Mouse (Mus musculus) heart, embryonic 15.5 days (tissue): ENCODE measurements around the gene Retnlb. TPM values are rescaled to one million over a fixed set of nuclear protein-coding genes. Genes with fewer than 3 reads are reported as not detected.

Experiments
- ATAC-seq: fragments of 200-750 bp; cut with Nextera tagmentation; replicated peaks from 2 replicates; pipeline ENCODE4 v1.8.0; 2017; ENCODE audit warnings: low read depth, moderate TSS enrichment; ENCODE audit not compliant: insufficient number of reproducible peaks, insufficient read depth, low FRiP score
- H3K27ac ChIP-seq: fragments of 300-500 bp; sonication (generic); 2 replicates; pipeline ENCODE4 v1.5.1; 2015; ENCODE audit warnings: mild to moderate bottlenecking, inconsistent platforms
- H3K27me3 ChIP-seq: fragments of 300-500 bp; sonication (generic); 2 replicates; pipeline ENCODE4 v1.6.1; 2015; ENCODE audit warnings: inconsistent platforms
- H3K36me3 ChIP-seq: fragments of 300-500 bp; sonication (generic); 2 replicates; pipeline ENCODE4 v1.6.1; 2015; ENCODE audit warnings: mild to moderate bottlenecking, inconsistent platforms
- H3K4me1 ChIP-seq: fragments of 300-500 bp; sonication (generic); replicated peaks from 2 replicates; pipeline ENCODE4 v1.6.1; 2015; ENCODE audit warnings: inconsistent platforms
- H3K4me2 ChIP-seq: fragments of 300-500 bp; sonication (generic); 2 replicates; pipeline ENCODE4 v1.6.1; 2015; ENCODE audit warnings: inconsistent platforms, mild to moderate bottlenecking, moderate library complexity
- H3K4me3 ChIP-seq: fragments of 300-500 bp; sonication (generic); 2 replicates; pipeline ENCODE4 v1.5.1; 2015; ENCODE audit warnings: mild to moderate bottlenecking, inconsistent platforms
- H3K9ac ChIP-seq: fragments of 300-500 bp; sonication (generic); 2 replicates; pipeline ENCODE4 v1.6.1; 2015; ENCODE audit warnings: mild to moderate bottlenecking, inconsistent platforms
- H3K9me3 ChIP-seq: fragments of 300-500 bp; sonication (generic); replicated peaks from 2 replicates; pipeline ENCODE4 v1.6.1; 2016; ENCODE audit warnings: inconsistent platforms
- WGBS: fragments of 180-500 bp; shearing (Covaris S2); methylation state at CpG from one replicate; pipeline ENCODE4 v1.1.7; 2015; ENCODE audit warnings: mixed read lengths; 5-methylcytosine and 5-hydroxymethylcytosine counted together
- polyA plus RNA-seq: library from polyadenylated mRNA; unstranded; fragments of >200 nt; fragmentation: Nextera tagmentation; extraction: Ambion mirVana; gene quantifications from 2 replicates; pipeline ENCODE4 v1.2.1, GENCODE M21; 2015

Gene Retnlb
- polyA plus RNA-seq: not detected in 2 replicates

DNA sequence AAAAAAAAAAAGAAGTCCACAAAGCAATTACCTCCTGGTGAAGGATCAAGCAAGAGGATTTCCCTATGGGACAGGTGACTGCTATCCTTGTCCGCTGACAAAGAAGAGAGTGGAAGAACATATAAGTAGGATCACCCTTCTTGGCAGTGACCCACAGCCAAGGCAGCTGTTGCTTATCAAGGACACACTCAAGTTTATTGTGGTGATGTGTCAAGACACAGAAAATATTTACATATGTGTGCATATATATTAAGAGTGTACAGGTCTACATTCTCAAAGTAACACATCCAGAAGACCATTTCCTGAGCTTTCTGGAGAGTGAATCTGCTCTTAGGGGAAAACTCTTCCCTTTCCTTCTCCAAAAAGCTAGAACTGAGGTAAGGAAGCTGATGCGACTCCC, at the start of gene Retnlb:
Retnlb (plus strand) TSS at position 162 of the 400 bp plus-strand sequence.
- no peak for ATAC-seq
- H3K4me1 ChIP-seq: no peaks in the 10 kb centered on the region
- H3K4me2 ChIP-seq: no peak within 1 kb of the TSS
- H3K36me3 ChIP-seq: no peaks in the 10 kb centered on the region
- WGBS: 88% methylated on average over 2 of the region's 2 CpGs
- H3K4me3 ChIP-seq: no peak within 1 kb of the TSS
- no peaks in the 10 kb centered on the region for H3K27me3 ChIP-seq
- H3K27ac ChIP-seq: no peak within 1 kb of the TSS
- H3K9me3 ChIP-seq: no peaks in the 10 kb centered on the region
- H3K9ac ChIP-seq: no peak within 1 kb of the TSS

- Histone ChIP-seq H3K4me3 (no peak overlapping the region), H3K27me3 (no peaks in the 10 kb centered on the region), H3K36me3 (no peaks in the 10 kb centered on the region), H3K9ac (no peak overlapping the region), H3K4me1 (no peaks in the 10 kb centered on the region), H3K27ac (no peak overlapping the region), H3K9me3 (no peaks in the 10 kb centered on the region), H3K4me2 (no peak overlapping the region)
- WGBS: 85% methylated on average over 3 of the region's 3 CpGs
- ATAC-seq: no peak
Measured at GRCm38 (mm10) chr16:48769183-48769582, 47.5 kb upstream of the Retnlb start.

DNA sequence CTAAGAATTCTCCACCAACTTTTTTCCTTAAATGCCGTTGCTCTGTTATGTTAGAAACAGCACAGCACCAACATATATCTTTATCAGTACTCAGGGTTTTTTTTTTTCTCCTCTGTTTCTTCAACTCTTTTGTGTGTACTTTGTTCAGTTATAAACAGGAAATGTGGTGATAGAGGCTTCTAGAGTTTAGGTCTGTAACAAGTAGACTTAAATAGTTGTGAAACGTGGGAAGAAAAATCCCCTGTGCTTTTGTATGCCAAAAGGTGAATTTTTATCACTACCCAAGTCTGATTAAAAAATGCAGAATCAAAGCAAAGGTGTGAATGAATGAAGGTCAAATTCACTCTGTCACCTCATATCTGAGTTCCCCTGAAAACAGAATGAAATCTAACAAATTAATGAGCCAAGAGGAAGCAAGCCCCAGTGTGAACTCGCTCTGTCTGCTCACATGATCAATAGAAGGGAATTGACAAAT, 44.6 kb upstream of the Retnlb start, which contains the start of gene Trat1:
Trat1 (minus strand) TSS at position 51 of the 475 bp plus-strand sequence.
- no peak for ATAC-seq
- H3K4me2 ChIP-seq: no peak within 1 kb of the TSS
- H3K4me1 ChIP-seq: no peaks in the 10 kb centered on the region
- H3K4me3 ChIP-seq: no peak within 1 kb of the TSS
- H3K27me3 ChIP-seq: no peaks in the 10 kb centered on the region
- no peak within 1 kb of the TSS for H3K27ac ChIP-seq
- H3K9me3 ChIP-seq: no peaks in the 10 kb centered on the region
- no peak within 1 kb of the TSS for H3K9ac ChIP-seq
- H3K36me3 ChIP-seq: no peaks in the 10 kb centered on the region
- 53% methylated on average over 3 of the region's 3 CpGs for WGBS

- WGBS: 54% methylated on average over 2 of the region's 2 CpGs
- no peak for ATAC-seq
- no peak overlapping the region for H3K4me3 ChIP-seq
Measured at GRCm38 (mm10) chr16:48777254-48777653, 39.4 kb upstream of the Retnlb start.

DNA sequence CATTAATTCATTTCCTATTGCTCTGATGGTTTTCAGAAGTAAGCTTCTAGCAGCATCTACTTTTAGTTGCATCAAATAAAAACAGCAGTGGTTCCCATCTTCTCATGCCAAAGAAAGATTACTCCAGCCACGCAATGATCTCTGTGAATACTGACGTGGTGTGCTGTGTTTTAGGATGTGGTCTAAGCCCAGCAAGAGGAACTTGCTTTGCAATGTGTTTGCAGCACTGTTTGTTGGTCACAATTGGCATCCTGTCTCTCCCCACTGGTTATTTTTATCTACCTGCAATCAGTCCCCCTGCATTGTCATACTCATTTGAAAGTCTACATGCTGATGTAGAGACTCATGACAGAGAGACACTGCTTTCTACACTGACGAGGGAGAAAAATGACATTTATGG, 30.4 kb upstream of the Retnlb start:
- no peak overlapping the region for H3K27ac ChIP-seq
- no peak overlapping the region for H3K9ac ChIP-seq
- H3K27me3 ChIP-seq: no peaks in the 10 kb centered on the region
- H3K9me3 ChIP-seq: no peaks in the 10 kb centered on the region
- no peaks in the 10 kb centered on the region for H3K36me3 ChIP-seq
- ATAC-seq: no peak
- no peak overlapping the region for H3K4me2 ChIP-seq
- H3K4me1 ChIP-seq: no peaks in the 10 kb centered on the region
- WGBS: 58% methylated on average over 3 of the region's 3 CpGs
- no peak overlapping the region for H3K4me3 ChIP-seq

More at GRCm38 (mm10) chr16:48777254-48777653, 39.4 kb upstream of the Retnlb start:
- no peaks in the 10 kb centered on the region for H3K27me3 ChIP-seq
- H3K4me1 ChIP-seq: no peaks in the 10 kb centered on the region
- H3K9me3 ChIP-seq: no peaks in the 10 kb centered on the region
- no peak overlapping the region for H3K27ac ChIP-seq
- H3K4me2 ChIP-seq: no peak overlapping the region
- H3K36me3 ChIP-seq: no peaks in the 10 kb centered on the region
- no peak overlapping the region for H3K9ac ChIP-seq

- Histone ChIP-seq H3K27ac (no peak overlapping the region), H3K4me1 (no peaks in the 10 kb centered on the region), H3K27me3 (no peaks in the 10 kb centered on the region), H3K4me3 (no peak overlapping the region), H3K36me3 (no peaks in the 10 kb centered on the region), H3K9ac (no peak overlapping the region), H3K4me2 (no peak overlapping the region), H3K9me3 (no peaks in the 10 kb centered on the region)
- no peak; the same call in 1 of the 2 replicates for ATAC-seq
- 61% methylated on average over 4 of the region's 4 CpGs for WGBS
Measured at GRCm38 (mm10) chr16:48788704-48789185, 27.9 kb upstream of the Retnlb start.

DNA sequence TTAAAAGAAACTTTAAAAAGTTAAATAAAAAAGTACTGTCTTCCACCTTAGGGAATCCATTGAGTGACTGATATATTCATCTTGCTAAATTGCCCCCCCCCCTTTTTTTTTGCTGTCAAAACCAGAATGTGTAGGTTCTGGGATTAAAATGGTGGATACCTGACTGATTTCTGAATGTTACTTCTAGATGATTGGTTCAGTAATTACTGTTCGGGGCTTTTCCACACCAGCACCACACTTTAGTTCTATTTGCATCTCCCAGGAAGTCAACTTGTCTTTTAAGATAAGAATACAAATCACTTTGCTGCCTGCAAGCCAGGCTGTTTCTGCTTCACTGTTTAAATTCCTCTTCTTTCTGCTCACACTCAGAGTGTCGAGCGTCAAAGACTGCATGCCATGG, 18.4 kb upstream of the Retnlb start:
- Histone ChIP-seq H3K4me1 (no peaks in the 10 kb centered on the region), H3K9me3 (no peaks in the 10 kb centered on the region), H3K9ac (no peak overlapping the region), H3K4me2 (no peak overlapping the region), H3K27me3 (no peaks in the 10 kb centered on the region), H3K36me3 (no peaks in the 10 kb centered on the region), H3K4me3 (no peak overlapping the region), H3K27ac (no peak overlapping the region)
- 28% methylated on average over 3 of the region's 3 CpGs for WGBS
- ATAC-seq: no peak

DNA sequence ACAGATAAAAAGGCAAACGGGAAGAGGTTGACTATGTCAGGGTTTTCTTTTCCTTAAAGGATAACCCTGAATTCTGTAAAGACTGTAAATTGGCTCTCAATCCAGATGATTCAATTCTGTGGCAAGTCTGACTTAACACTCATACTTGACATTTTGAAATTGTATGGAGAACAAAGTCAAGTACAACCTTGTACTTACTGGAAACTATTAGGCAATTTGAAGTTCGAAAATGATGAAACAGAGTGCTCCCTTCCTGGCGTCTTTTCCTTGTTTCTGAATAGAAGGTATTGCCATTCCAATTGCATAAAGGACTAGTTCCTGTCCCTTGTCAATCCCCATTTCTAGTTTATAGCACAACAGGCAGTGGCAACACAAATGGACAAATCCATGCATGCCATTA, 17.2 kb upstream of the Retnlb start:
- Histone ChIP-seq H3K27me3 (no peaks in the 10 kb centered on the region), H3K4me2 (no peak overlapping the region), H3K4me1 (no peaks in the 10 kb centered on the region), H3K9ac (no peak overlapping the region), H3K27ac (no peak overlapping the region), H3K4me3 (no peak overlapping the region), H3K36me3 (no peaks in the 10 kb centered on the region), H3K9me3 (no peaks in the 10 kb centered on the region)
- WGBS: 83% methylated on average over 3 of the region's 3 CpGs
- ATAC-seq: no peak

GRCm38 (mm10) chr16:48800906-48801305, 15.8 kb upstream of the Retnlb start:
- no peaks in the 10 kb centered on the region for H3K9me3 ChIP-seq
- no peak overlapping the region for H3K9ac ChIP-seq
- no peak overlapping the region for H3K4me2 ChIP-seq
- WGBS: 70% methylated on average over 2 of the region's 2 CpGs
- H3K27me3 ChIP-seq: no peaks in the 10 kb centered on the region
- H3K27ac ChIP-seq: no peak overlapping the region
- no peak overlapping the region for H3K4me3 ChIP-seq
- H3K36me3 ChIP-seq: no peaks in the 10 kb centered on the region
- no peaks in the 10 kb centered on the region for H3K4me1 ChIP-seq
- no peak for ATAC-seq

GRCm38 (mm10) chr16:48805412-48805811, 11.2 kb upstream of the Retnlb start:
- no peak for ATAC-seq
- Histone ChIP-seq H3K9me3 (no peaks in the 10 kb centered on the region), H3K4me2 (no peak overlapping the region), H3K27ac (no peak overlapping the region), H3K9ac (no peak overlapping the region), H3K4me1 (no peaks in the 10 kb centered on the region), H3K27me3 (no peaks in the 10 kb centered on the region), H3K36me3 (no peaks in the 10 kb centered on the region), H3K4me3 (no peak overlapping the region)
- WGBS: 75% methylated on average over 1 of the region's 1 CpGs

DNA sequence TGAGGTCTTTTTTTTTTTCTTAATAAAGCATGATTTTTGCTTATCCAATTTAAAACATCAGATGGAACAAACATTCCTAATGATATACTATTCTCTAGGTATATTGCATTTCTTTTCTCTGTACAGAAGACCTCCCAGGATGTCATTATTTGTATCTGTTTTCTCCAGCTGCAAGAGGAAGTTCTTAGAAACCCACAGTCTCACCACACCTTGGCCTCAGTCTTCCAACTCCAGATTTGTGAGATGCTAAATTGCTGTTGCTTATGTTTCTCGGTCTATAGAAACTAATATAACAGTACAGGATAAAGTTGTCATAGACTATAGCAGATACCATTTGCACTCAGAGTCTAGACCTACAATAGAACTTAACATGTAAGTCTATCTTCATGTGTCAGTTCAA, 10.1 kb upstream of the Retnlb start:
- H3K36me3 ChIP-seq: no peaks in the 10 kb centered on the region
- WGBS: 61% methylated on average over 1 of the region's 1 CpGs
- H3K4me2 ChIP-seq: no peak overlapping the region

DNA sequence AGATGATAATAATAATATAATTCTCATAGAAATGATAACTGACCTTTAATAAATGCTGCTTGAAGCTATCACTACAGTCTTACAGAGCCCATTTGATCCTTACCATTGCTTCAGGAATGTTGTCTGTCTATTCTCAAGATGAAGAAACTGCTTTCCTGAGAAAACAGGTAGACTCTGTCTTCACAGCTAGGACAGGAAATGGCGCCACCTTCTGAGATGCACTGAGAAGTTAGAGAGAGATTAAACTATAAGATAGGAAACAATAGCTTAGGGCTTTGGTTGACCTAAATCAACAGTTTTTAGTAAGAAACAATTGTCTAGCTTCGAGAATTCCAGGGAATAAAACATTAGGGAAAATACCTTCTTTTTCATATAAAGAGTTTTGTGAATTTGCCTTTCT, 7.3 kb upstream of the Retnlb start:
- Histone ChIP-seq H3K4me3 (no peak overlapping the region), H3K27ac (no peak overlapping the region), H3K9ac (no peak overlapping the region), H3K4me1 (no peaks in the 10 kb centered on the region), H3K4me2 (no peak overlapping the region), H3K36me3 (no peaks in the 10 kb centered on the region), H3K9me3 (no peaks in the 10 kb centered on the region), H3K27me3 (no peaks in the 10 kb centered on the region)
- WGBS: 49% methylated on average over 2 of the region's 2 CpGs
- ATAC-seq: no peak

More for the DNA sequence above, 10.1 kb upstream of the Retnlb start:
- Histone ChIP-seq H3K4me1 (no peaks in the 10 kb centered on the region), H3K27me3 (no peaks in the 10 kb centered on the region), H3K9ac (no peak overlapping the region), H3K9me3 (no peaks in the 10 kb centered on the region), H3K27ac (no peak overlapping the region), H3K4me3 (no peak overlapping the region)
- no peak for ATAC-seq
